Mouse (Mus musculus): ENCODE data around the gene Arhgef10l.

- TF ChIP-seq CTCF (IDR thresholded peaks at IDR 0.05 in 2 of 3, conservative IDR thresholded peaks at IDR 0.05 in 1 of 3; ENCODE audit: control insufficient read depth in 1 of 3, insufficient read depth in 1 of 3, low read depth in 2 of 3, low read length in 3 of 3, poor library complexity in 1 of 3, severe bottlenecking in 1 of 3) (no peak), ZKSCAN1 (IDR thresholded peaks at IDR 0.05; ENCODE audit: low read depth, low read length) (no peak), POLR2A (IDR thresholded peaks at IDR 0.05; ENCODE audit: control insufficient read depth in 1 of 2, insufficient read depth in 1 of 2, low read depth in 1 of 2, low read length in 2 of 2, poor library complexity in 1 of 2) (no peak), POLR2AphosphoS5 (IDR thresholded peaks at IDR 0.05; ENCODE audit: borderline replicate concordance, low read depth, low read length) (no peak), ZMIZ1 (IDR thresholded peaks at IDR 0.05; ENCODE audit: low read depth, low read length) (no peak), RCOR1 (IDR thresholded peaks at IDR 0.05; ENCODE audit: low read depth, low read length) (no peak), E2F4 (IDR thresholded peaks at IDR 0.05; ENCODE audit: borderline replicate concordance, low read depth, low read length) (no peak), ZC3H11A (IDR thresholded peaks at IDR 0.05; ENCODE audit: low read depth, low read length) (no peak), CHD2 (IDR thresholded peaks at IDR 0.05; ENCODE audit: low read length) (no peak), UBTF (IDR thresholded peaks at IDR 0.05; ENCODE audit: borderline replicate concordance, insufficient read depth, low read depth, low read length) (no peak), EP300 (IDR thresholded peaks at IDR 0.05; ENCODE audit: low read depth in 1 of 2, low read length in 2 of 2) (no peak), USF2 (IDR thresholded peaks at IDR 0.05; ENCODE audit: borderline replicate concordance in 1 of 2, insufficient read depth in 1 of 2, low read depth in 1 of 2, low read length in 2 of 2) (no peak), USF1 (IDR thresholded peaks at IDR 0.05; ENCODE audit: low read depth, low read length) (no peak), JUND (IDR thresholded peaks at IDR 0.05; ENCODE audit: low read depth, low read length) (no peak)
Observed at GRCm38 (mm10) chr4:140634861-140635388, 30.9 kb downstream of the Arhgef10l start.
